Comparison of ENCODE assay signal across 9 mouse cellular contexts in the genomic region with DNA sequence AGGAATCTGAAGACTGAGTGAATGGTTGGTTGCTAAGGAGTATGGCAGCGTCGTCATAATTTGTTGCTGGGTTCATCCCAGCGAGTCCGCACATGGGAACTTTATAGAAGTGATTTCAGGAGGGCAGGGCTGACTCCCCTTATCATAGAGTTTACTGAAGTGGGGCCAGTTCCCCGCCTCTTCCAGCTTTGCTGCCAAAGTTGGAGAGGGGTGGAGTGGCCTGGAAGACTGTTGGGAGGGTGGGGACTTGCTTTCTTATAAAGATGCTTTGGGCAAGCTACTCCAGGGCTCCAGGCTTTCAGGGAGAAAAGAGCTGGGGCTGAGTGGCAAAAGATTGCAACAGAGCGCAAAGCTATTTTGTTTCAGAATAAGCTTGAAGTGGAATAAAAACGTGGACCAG. TPM values are rescaled to one million over a fixed set of nuclear protein-coding genes. Genes with fewer than 3 reads are reported as not detected.
DNase-seq lines count a peak whose midpoint lies in the region; ATAC-seq and TF ChIP-seq lines count a peak whose summit lies in the region.
"Had no signal": no experiment of that assay in that cellular context is flagged by ENCODE, and none has a peak within 500 bp of the region (broad histone marks: within the 10 kb centered on the region; RNA-seq: fewer than 3 reads in every experiment).

No protein-coding gene starts in this region.

- intact Hi-C loops in heart, postnatal 36 days (cut with DNase I), result no loop called here

- TF ChIP-seq POLR2A in limb, embryonic 14.5 days (IDR thresholded peaks at IDR 0.05; ENCODE audit: borderline replicate concordance, extremely low read depth, insufficient read depth, insufficient read length), result no peak

- H3K9me3 ChIP-seq in forebrain, embryonic 13.5 days (replicated peaks), result no peaks in the 10 kb centered on the region
- no peaks in the 10 kb centered on the region for H3K9me3 ChIP-seq in limb, embryonic 14.5 days (ENCODE audit: control insufficient read depth, low read length)
- no peaks in the 10 kb centered on the region for H3K9me3 ChIP-seq in midbrain, postnatal 0 days (ENCODE audit: low read length)

- peak overlapping the region; percentile 96 for H3K4me2 ChIP-seq in forebrain, embryonic 13.5 days
- peak overlapping the region; percentile 98 for H3K4me2 ChIP-seq in limb, embryonic 14.5 days (replicated peaks; ENCODE audit: low read depth, low read length, severe bottlenecking)
- peak overlapping the region; percentile 96 for H3K4me2 ChIP-seq in midbrain, postnatal 0 days (ENCODE audit: low read depth, low read length, poor library complexity, severe bottlenecking)

- no peak for TF ChIP-seq CTCF in midbrain, postnatal 0 days (IDR thresholded peaks at IDR 0.05)

- no peaks in the 10 kb centered on the region for H3K36me3 ChIP-seq in forebrain, embryonic 13.5 days (ENCODE audit: poor library complexity, severe bottlenecking)
- no peaks in the 10 kb centered on the region for H3K36me3 ChIP-seq in limb, embryonic 14.5 days (ENCODE audit: control insufficient read depth, insufficient read depth, low read length)
- H3K36me3 ChIP-seq in midbrain, postnatal 0 days (ENCODE audit: insufficient read depth, low read length), result no peaks in the 10 kb centered on the region

- H3K9ac ChIP-seq in forebrain, embryonic 13.5 days, result no peak overlapping the region
- H3K9ac ChIP-seq in limb, embryonic 14.5 days (ENCODE audit: low read depth, low read length, severe bottlenecking), result no peak overlapping the region
- no peak overlapping the region for H3K9ac ChIP-seq in midbrain, postnatal 0 days (replicated peaks; ENCODE audit: low read length, poor library complexity, severe bottlenecking)

- H3K4me3 ChIP-seq in forebrain, embryonic 13.5 days, result peak overlapping the region; percentile 57
- H3K4me3 ChIP-seq in limb, embryonic 14.5 days (replicated peaks; ENCODE audit: low read length), result no peak overlapping the region
- peak overlapping the region; percentile 57; the same call in 1 of the 2 replicates for H3K4me3 ChIP-seq in midbrain, postnatal 0 days (ENCODE audit: low read depth, low read length)

- DNase-seq in adrenal gland, adult 2 months, result peak; percentile 2
- no peak for DNase-seq in adrenal gland, postnatal 14 days
- DNase-seq in heart, postnatal 36 days, result peak; percentile 45 to 47
- DNase-seq in limb, embryonic 14.5 days (ENCODE audit: low spot score), result peak; percentile 44
- peak; percentile 3 for DNase-seq in midbrain, postnatal 0 days (ENCODE audit: low spot score)
- DNase-seq in MN1 (ENCODE audit: low spot score), result no peak

- peaks cover 14% of the 10 kb centered on the region for H3K4me1 ChIP-seq in forebrain, embryonic 13.5 days
- peaks cover 16% of the 10 kb centered on the region for H3K4me1 ChIP-seq in limb, embryonic 14.5 days (ENCODE audit: control insufficient read depth, insufficient read depth, low read length)
- 0 out of 2 replicates have a peak, but pooled peaks cover 6% of the 10 kb centered on the region for H3K4me1 ChIP-seq in midbrain, postnatal 0 days (ENCODE audit: insufficient read depth, low read length)

- WGBS in forebrain, embryonic 13.5 days, result 47% methylated on average over 7 of the region's 7 CpGs
- 33% methylated on average over 7 of the region's 7 CpGs for WGBS in limb, embryonic 14.5 days
- WGBS in midbrain, postnatal 0 days, result 36% methylated on average over 7 of the region's 7 CpGs

- ATAC-seq in forebrain, embryonic 13.5 days, result no peak
- ATAC-seq in limb, embryonic 14.5 days (ENCODE audit: low FRiP score, low read depth), result no peak
- ATAC-seq in midbrain, postnatal 0 days (ENCODE audit: low FRiP score), result no peak
- no peak for ATAC-seq in megakaryocyte, adult 5-6 weeks (ENCODE audit: poor library complexity, severe bottlenecking)

- peaks cover 20% of the 10 kb centered on the region; the same call in 1 of the 2 replicates for H3K27me3 ChIP-seq in forebrain, embryonic 13.5 days
- peaks cover 10% of the 10 kb centered on the region for H3K27me3 ChIP-seq in limb, embryonic 14.5 days (ENCODE audit: control insufficient read depth, insufficient read depth, low read length)
- H3K27me3 ChIP-seq in midbrain, postnatal 0 days (ENCODE audit: insufficient read depth, low read length), result 0 out of 2 replicates have a peak, but pooled peaks cover 3% of the 10 kb centered on the region

- no peak overlapping the region for H3K27ac ChIP-seq in forebrain, embryonic 13.5 days
- no peak overlapping the region for H3K27ac ChIP-seq in limb, embryonic 14.5 days (replicated peaks; ENCODE audit: low read depth, low read length)
- H3K27ac ChIP-seq in midbrain, postnatal 0 days (ENCODE audit: low read depth, low read length), result no peak overlapping the region

RNA-seq across cellular contexts. Expression of gene Adamtsl1, which starts 0.7 kb away (rescaled TPM):
- total RNA-seq in adrenal gland, adult 2 months (2021), result 10 to 100 TPM; 12.4 to 17.7 TPM
- polyA plus RNA-seq in adrenal gland, adult 2 months (2012; rRNA removed), result 4.9 and 6.9 TPM in 2 replicates
- 14.9 and 15.1 TPM in 2 replicates for total RNA-seq in adrenal gland, postnatal 14 days (2021)
- polyA plus RNA-seq in forebrain, embryonic 13.5 days (2015; fragmentation: Nextera tagmentation; extraction: Ambion mirVana), result 5.3 and 6.2 TPM in 2 replicates
- total RNA-seq in heart, postnatal 36 days (2021), result 1 to 10 TPM; 2.4 to 3.6 TPM
- polyA plus RNA-seq in limb, embryonic 14.5 days (2012; rRNA removed), result 22.9 and 29.9 TPM in 2 replicates
- 47.5 and 53.8 TPM in 2 replicates for polyA plus RNA-seq in limb, embryonic 14.5 days (2014; fragmentation: Nextera tagmentation; extraction: Ambion mirVana)
- 7.3 and 13.4 TPM in 2 replicates for total RNA-seq in midbrain, postnatal 0 days (2014; rRNA removed)
- 3.7 and 4.9 TPM in 2 replicates for polyA plus RNA-seq in midbrain, postnatal 0 days (2015; fragmentation: Nextera tagmentation; extraction: Ambion mirVana)
- total RNA-seq in megakaryocyte, adult 5-6 weeks (2015), result 0.36 and 0.73 TPM in 2 replicates
- total RNA-seq in megakaryocyte, adult 5-6 weeks (2017), result 0.98 TPM in 1 of 2 replicates, not detected in the other
- total RNA-seq: hematopoietic stem cell, adult 5-6 weeks had no signal

Comparison
In these comparisons a context has a peak if more than half of its experiments do, and no peak if none do; other contexts are left out.
1. DNase-seq: peak in adrenal gland, adult 2 months (single experiment), heart, postnatal 36 days (2 of 2), limb, embryonic 14.5 days (single experiment) and midbrain, postnatal 0 days (single experiment); none in adrenal gland, postnatal 14 days (single experiment) and MN1 (single experiment).
2. Peak in every context shown above with its lines, with median percentiles within 50 percentile points of each other: H3K4me2 ChIP-seq.